Mouse (Mus musculus) gastrocnemius, postnatal 10 days (tissue): ENCODE results near the gene Nxph3. TPM values are rescaled to one million over a fixed set of nuclear protein-coding genes. Genes with fewer than 3 reads are reported as not detected.

Source experiments
- DNase-seq: peaks from one replicate; pipeline ENCODE4 v3.0.0; 2021; ENCODE audit warnings: mixed read lengths
- long read RNA-seq, 2 experiments: library from polyadenylated mRNA; stranded (forward); transcript quantifications; one replicate each; pipeline ENCODE4 v2.0.0; 2021
- total RNA-seq, 2 experiments: library from RNA; stranded (reverse); gene quantifications; 2 replicates each; pipeline ENCODE4 v1.2.3; 2021

Nxph3 gene
- total RNA-seq, result 1 to 10 TPM in 1 of 2 experiments, under 1 TPM in 1; 0.87 to 1.1 TPM
- long read RNA-seq, experiment 1, result 0 reads
- long read RNA-seq, experiment 2, result 0 reads

- DNase-seq, result peak; percentile 78
Observed at GRCm38 (mm10) chr11:95514298-95514861, at the start of gene Nxph3. Gene Nxph3, minus strand, starts transcription at chr11:95514570.

GRCm38 (mm10) chr11:95563849-95564248 lies 49.5 kb upstream of the Nxph3 start:
- no peak for DNase-seq

GRCm38 (mm10) chr11:95560773-95561172 lies 46.4 kb upstream of the Nxph3 start:
- DNase-seq, result no peak

GRCm38 (mm10) chr11:95559761-95560160 lies 45.4 kb upstream of the Nxph3 start:
- DNase-seq, result no peak

- DNase-seq, result no peak
Observed at GRCm38 (mm10) chr11:95557719-95558118, 43.3 kb upstream of the Nxph3 start.

GRCm38 (mm10) chr11:95557032-95557431 lies 42.7 kb upstream of the Nxph3 start:
- no peak for DNase-seq

- DNase-seq, result no peak
Observed at GRCm38 (mm10) chr11:95555279-95555678, 40.9 kb upstream of the Nxph3 start.

GRCm38 (mm10) chr11:95550301-95551021 lies 36.1 kb upstream of the Nxph3 start:
- no peak for DNase-seq

- no peak for DNase-seq
Observed at GRCm38 (mm10) chr11:95546021-95546782, 31.8 kb upstream of the Nxph3 start.

GRCm38 (mm10) chr11:95544546-95545327 lies 30.4 kb upstream of the Nxph3 start:
- peak; percentile 5 for DNase-seq

- no peak for DNase-seq
Observed at GRCm38 (mm10) chr11:95540637-95541385, 26.4 kb upstream of the Nxph3 start.

GRCm38 (mm10) chr11:95538378-95539104 lies 24.2 kb upstream of the Nxph3 start:
- peak; percentile 42 for DNase-seq

- peak; percentile 99 for DNase-seq
Observed at GRCm38 (mm10) chr11:95533484-95534160, 19.3 kb upstream of the Nxph3 start.

- DNase-seq, result no peak
Observed at GRCm38 (mm10) chr11:95532353-95533072, 18.1 kb upstream of the Nxph3 start.

- DNase-seq, result no peak
Observed at GRCm38 (mm10) chr11:95528231-95528630, 13.9 kb upstream of the Nxph3 start.

- no peak for DNase-seq
Observed at GRCm38 (mm10) chr11:95527307-95527706, 12.9 kb upstream of the Nxph3 start.

GRCm38 (mm10) chr11:95521563-95521962 lies 7.2 kb upstream of the Nxph3 start:
- DNase-seq, result peak; percentile 69

- DNase-seq, result peak; percentile 93
Observed at GRCm38 (mm10) chr11:95520456-95521072, 6.2 kb upstream of the Nxph3 start.

- no peak for DNase-seq
Observed at GRCm38 (mm10) chr11:95519996-95520395, 5.6 kb upstream of the Nxph3 start.
